Mouse (Mus musculus) myocyte (in vitro differentiated cells): ENCODE measurements at regions not wholly inside any gene's neighbourhood (a gene's known extent, or its start where the extent isn't known, plus 50 kb on each side); places are given as distances from the start of the nearest gene placed in this dataset.

Source experiments
- H3K27me3 ChIP-seq: one replicate; pipeline ENCODE4 v1.6.1; 2011; ENCODE audit not compliant: control insufficient read depth, insufficient read depth, insufficient read length
- H3K36me3 ChIP-seq: one replicate; pipeline ENCODE4 v1.6.1; 2011; ENCODE audit not compliant: control insufficient read depth, insufficient read depth
- H3K4me2 ChIP-seq: one replicate; pipeline ENCODE4 v1.6.1; 2011; ENCODE audit warnings: low read depth, control low read depth
- H3K4me3 ChIP-seq: one replicate; pipeline ENCODE4 v1.5.1; 2011; ENCODE audit warnings: mild to moderate bottlenecking, control low read depth, moderate library complexity
- H3K79me2 ChIP-seq: one replicate; pipeline ENCODE4 v1.6.1; 2011; ENCODE audit not compliant: control insufficient read depth, insufficient read depth
- H3ac ChIP-seq: one replicate; pipeline ENCODE4 v1.6.1; 2011; ENCODE audit not compliant: control insufficient read depth, insufficient read length
- CEBPB ChIP-seq: IDR thresholded peaks from 2 replicates; pipeline ENCODE4 v1.6.1; 2011; ENCODE audit warnings: mild to moderate bottlenecking, moderate library complexity; ENCODE audit not compliant: poor library complexity, insufficient read depth, severe bottlenecking
- E2F4 ChIP-seq: IDR thresholded peaks from one replicate; pipeline ENCODE4 v1.6.1; 2011; ENCODE audit warnings: mild to moderate bottlenecking, control low read depth, moderate library complexity; ENCODE audit not compliant: insufficient read depth
- MAX ChIP-seq: IDR thresholded peaks from one replicate; pipeline ENCODE4 v1.6.1; 2011; ENCODE audit warnings: low read depth, mild to moderate bottlenecking, control low read depth
- MYOD1 ChIP-seq, 3 experiments: IDR thresholded peaks; one replicate each; pipeline ENCODE4 v1.6.1; 2011; ENCODE audit warnings: control low read depth in 2 of 3, low read depth in 2 of 3, mild to moderate bottlenecking in 2 of 3, moderate library complexity in 1 of 3; ENCODE audit not compliant: insufficient read length in 2 of 3, control insufficient read depth in 1 of 3
- MYOG ChIP-seq, 3 experiments: IDR thresholded peaks; one replicate each; pipeline ENCODE4 v1.6.1; 2011; ENCODE audit warnings: control low read depth in 2 of 3, low read depth in 2 of 3, mild to moderate bottlenecking in 2 of 3; ENCODE audit not compliant: insufficient read length in 2 of 3, control insufficient read depth in 1 of 3, insufficient read depth in 1 of 3
- POLR2A ChIP-seq: IDR thresholded peaks from one replicate; pipeline ENCODE4 v1.6.1; 2011; ENCODE audit warnings: low read depth, mild to moderate bottlenecking, control low read depth, moderate library complexity; ENCODE audit not compliant: insufficient read length
- POLR2AphosphoS2 ChIP-seq: IDR thresholded peaks from one replicate; pipeline ENCODE4 v1.6.1; 2011; ENCODE audit warnings: low read depth, control low read depth; ENCODE audit not compliant: insufficient read length
- REST ChIP-seq: IDR thresholded peaks from one replicate; pipeline ENCODE4 v1.6.1; 2011; ENCODE audit warnings: mild to moderate bottlenecking, control low read depth, moderate library complexity; ENCODE audit not compliant: insufficient read depth, insufficient read length
- SRF ChIP-seq: IDR thresholded peaks from one replicate; pipeline ENCODE4 v1.6.1; 2011; ENCODE audit warnings: low read depth; ENCODE audit not compliant: control insufficient read depth, insufficient read length
- TCF12 ChIP-seq: IDR thresholded peaks from one replicate; pipeline ENCODE4 v1.6.1; 2011; ENCODE audit warnings: mild to moderate bottlenecking, control low read depth; ENCODE audit not compliant: poor library complexity, insufficient read depth, severe bottlenecking
- TCF3 ChIP-seq: IDR thresholded peaks from one replicate; pipeline ENCODE4 v1.6.1; 2011; ENCODE audit warnings: low read depth, control low read depth; ENCODE audit not compliant: insufficient read length
- USF1 ChIP-seq: IDR thresholded peaks from one replicate; pipeline ENCODE4 v1.6.1; 2011; ENCODE audit warnings: low read depth, mild to moderate bottlenecking, control low read depth, moderate library complexity

DNA sequence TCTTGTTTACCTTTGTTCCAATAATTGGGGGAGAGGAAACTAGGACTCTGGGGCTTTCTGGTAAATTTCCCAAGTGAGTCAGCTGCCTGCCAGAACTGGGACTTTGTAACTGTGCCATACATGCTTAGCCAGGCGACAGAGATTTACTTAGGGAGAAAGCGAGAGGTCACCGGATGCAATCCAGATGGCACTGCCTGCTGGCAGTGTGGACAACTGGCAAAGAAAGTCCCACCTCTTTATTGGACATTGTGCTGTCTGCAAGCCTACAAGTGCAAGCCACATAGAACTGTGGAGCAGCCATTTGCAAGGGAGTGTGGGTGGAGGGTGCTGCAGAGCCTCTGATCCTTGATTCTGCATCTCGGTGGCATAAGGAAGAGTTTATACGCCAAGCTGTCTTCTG is 362.7 kb downstream of the Rps15a start:
- TF ChIP-seq REST (no peak), MYOG (IDR thresholded peaks at IDR 0.05; ENCODE audit: control insufficient read depth in 1 of 3, insufficient read depth in 1 of 3, insufficient read length in 2 of 3, low read depth in 2 of 3) (no peak), MAX (no peak), USF1 (no peak), TCF3 (no peak), SRF (no peak), TCF12 (no peak), MYOD1 (IDR thresholded peaks at IDR 0.05; ENCODE audit: control insufficient read depth in 1 of 3, insufficient read length in 2 of 3, low read depth in 2 of 3) (no peak), E2F4 (no peak), CEBPB (no peak), POLR2AphosphoS2 (no peak)
- H3K27me3 ChIP-seq, result no peaks in the 10 kb centered on the region
- no peak overlapping the region for H3ac ChIP-seq
- no peaks in the 10 kb centered on the region for H3K36me3 ChIP-seq
- H3K4me3 ChIP-seq, result no peak overlapping the region
- H3K79me2 ChIP-seq, result no peaks in the 10 kb centered on the region
- H3K4me2 ChIP-seq, result no peak overlapping the region

DNA sequence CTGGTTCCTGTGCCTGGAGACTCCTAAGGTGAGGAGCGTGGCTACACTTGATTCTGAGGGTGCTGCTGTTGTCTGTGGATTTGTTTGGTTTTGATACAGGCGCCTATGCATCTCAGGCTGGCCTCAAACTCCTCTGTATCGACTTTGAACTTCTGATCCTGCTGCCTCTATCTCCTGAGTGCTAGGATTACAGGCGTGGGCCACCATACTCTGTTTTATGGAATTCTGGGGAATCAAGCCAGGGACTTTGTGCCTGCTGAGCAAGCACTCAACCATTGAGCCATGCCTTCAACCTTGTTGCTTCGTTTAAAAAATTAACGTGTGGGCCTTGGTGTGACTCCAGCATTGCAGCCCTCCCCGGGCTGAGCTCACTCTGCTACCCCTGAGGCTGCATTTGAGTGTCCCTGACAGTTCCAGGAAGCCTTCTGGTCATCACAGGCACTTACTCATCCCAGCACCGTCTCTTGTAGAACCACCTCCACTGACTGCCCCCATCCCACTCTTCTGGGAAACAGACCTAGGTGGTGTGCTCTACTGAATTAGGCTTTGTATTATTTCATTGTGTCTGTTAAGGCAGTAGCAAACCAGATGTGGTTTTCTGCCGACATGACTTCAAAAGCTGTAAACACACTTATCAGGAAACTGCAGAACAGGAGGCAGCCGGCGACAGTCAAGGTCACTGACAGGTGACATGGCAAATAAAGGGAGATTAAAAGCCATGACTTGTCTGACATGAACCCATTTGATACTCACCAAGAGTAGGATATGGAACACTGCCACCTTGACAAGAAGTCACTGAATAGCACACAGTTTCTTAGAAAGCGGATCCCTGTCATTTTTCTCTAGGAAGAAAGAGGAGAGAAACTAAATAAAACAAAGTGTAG is 363.4 kb downstream of the Rps15a start:
- no peak for TF ChIP-seq SRF
- no peak for TF ChIP-seq CEBPB
- TF ChIP-seq USF1, result no peak
- no peak for TF ChIP-seq E2F4
- no peak for TF ChIP-seq TCF12
- no peak for TF ChIP-seq MYOG (IDR thresholded peaks at IDR 0.05; ENCODE audit: control insufficient read depth in 1 of 3, insufficient read depth in 1 of 3, insufficient read length in 2 of 3, low read depth in 2 of 3)
- no peak for TF ChIP-seq POLR2A
- TF ChIP-seq TCF3, result no peak
- no peak for TF ChIP-seq REST
- no peak for TF ChIP-seq MYOD1 (IDR thresholded peaks at IDR 0.05; ENCODE audit: control insufficient read depth in 1 of 3, insufficient read length in 2 of 3, low read depth in 2 of 3)
- no peak for TF ChIP-seq POLR2AphosphoS2
- no peak for TF ChIP-seq MAX
- Histone ChIP-seq H3K27me3 (no peaks in the 10 kb centered on the region), H3K4me2 (no peak overlapping the region), H3K4me3 (no peak overlapping the region), H3K79me2 (no peaks in the 10 kb centered on the region), H3ac (no peak overlapping the region), H3K36me3 (no peaks in the 10 kb centered on the region)

GRCm38 (mm10) chr7:117747991-117748390 is 367.2 kb downstream of the Xylt1 start:
- TF ChIP-seq TCF12, result no peak
- no peak for TF ChIP-seq MYOG (IDR thresholded peaks at IDR 0.05; ENCODE audit: control insufficient read depth in 1 of 3, insufficient read depth in 1 of 3, insufficient read length in 2 of 3, low read depth in 2 of 3)
- no peak for TF ChIP-seq SRF
- no peak for TF ChIP-seq USF1
- TF ChIP-seq MAX, result no peak
- TF ChIP-seq REST, result no peak
- no peak for TF ChIP-seq POLR2A
- no peak for TF ChIP-seq MYOD1 (IDR thresholded peaks at IDR 0.05; ENCODE audit: control insufficient read depth in 1 of 3, insufficient read length in 2 of 3, low read depth in 2 of 3)
- no peak for TF ChIP-seq TCF3
- TF ChIP-seq CEBPB, result no peak
- no peak for TF ChIP-seq E2F4
- TF ChIP-seq POLR2AphosphoS2, result no peak
- Histone ChIP-seq H3K27me3 (no peaks in the 10 kb centered on the region), H3ac (no peak overlapping the region), H3K36me3 (no peaks in the 10 kb centered on the region), H3K4me2 (no peak overlapping the region), H3K79me2 (no peaks in the 10 kb centered on the region), H3K4me3 (no peak overlapping the region)

DNA sequence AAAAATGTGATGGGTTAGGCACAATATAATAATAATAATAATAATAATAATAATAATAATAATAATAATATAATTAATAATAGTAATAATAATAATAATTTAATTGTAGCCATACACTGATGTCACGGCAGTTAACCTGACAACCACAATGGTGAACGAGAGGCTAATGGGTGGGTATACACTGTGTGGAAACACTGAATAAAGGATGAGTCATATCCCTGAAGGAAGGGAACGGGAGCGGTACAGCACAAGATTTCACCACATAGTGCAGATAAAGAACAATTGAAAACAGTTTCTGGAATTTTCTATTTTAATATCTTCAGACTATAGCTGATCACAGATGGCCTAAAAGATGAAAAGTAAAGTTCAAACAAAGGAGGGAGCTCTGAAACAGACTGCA is 365.6 kb downstream of the Xylt1 start:
- H3K4me3 ChIP-seq, result no peak overlapping the region
- H3K79me2 ChIP-seq, result no peaks in the 10 kb centered on the region
- no peak overlapping the region for H3ac ChIP-seq
- no peak overlapping the region for H3K4me2 ChIP-seq
- H3K27me3 ChIP-seq, result no peaks in the 10 kb centered on the region
- TF ChIP-seq E2F4 (no peak), SRF (no peak), MYOG (IDR thresholded peaks at IDR 0.05; ENCODE audit: control insufficient read depth in 1 of 3, insufficient read depth in 1 of 3, insufficient read length in 2 of 3, low read depth in 2 of 3) (no peak), USF1 (no peak), REST (no peak), TCF3 (no peak), CEBPB (0 out of 2 replicates have a peak, but pooled peaks have one; percentile 39)
- no peaks in the 10 kb centered on the region for H3K36me3 ChIP-seq
